Mouse (Mus musculus): ENCODE results near the gene Ric3.

DNA sequence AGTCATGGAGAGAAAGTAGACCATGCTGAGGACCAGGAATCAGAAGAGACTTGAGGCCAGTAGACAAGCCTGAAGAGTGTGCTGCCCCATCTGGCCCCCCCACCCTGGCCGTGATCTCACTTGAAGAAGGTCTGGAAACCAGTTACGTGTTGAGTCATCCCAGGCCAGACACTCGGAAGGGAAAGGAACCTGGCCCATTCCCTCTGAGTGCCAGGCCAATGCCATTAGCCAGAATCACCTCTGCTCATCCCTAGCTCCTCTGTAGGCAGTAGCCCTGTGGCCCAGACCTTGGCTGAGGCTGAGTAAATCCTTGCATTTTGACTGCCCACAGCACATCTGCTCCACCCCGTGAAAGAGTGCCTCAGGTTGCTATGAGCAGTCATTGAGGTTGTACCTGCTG, 81.2 kb downstream of the Ric3 start:
- TF ChIP-seq POLR2A (IDR thresholded peaks at IDR 0.05; ENCODE audit: borderline replicate concordance, extremely low read depth, low read depth, low read length) (no peak), CTCF (IDR thresholded peaks at IDR 0.05; ENCODE audit: insufficient read depth, low read length) (no peak)

Data from lung, adult 2 months (tissue).